Mouse (Mus musculus) myocyte (in vitro differentiated cells): ENCODE measurements around the gene Cd300e.
A peak's percentile ranks its signal among the peaks of the same experiment; 100 is the strongest.

ENCODE experiments used
- CEBPB ChIP-seq: IDR thresholded peaks from 2 replicates; pipeline ENCODE4 v1.6.1; 2011; ENCODE audit warnings: mild to moderate bottlenecking, moderate library complexity; ENCODE audit not compliant: poor library complexity, insufficient read depth, severe bottlenecking
- MAX ChIP-seq: IDR thresholded peaks from one replicate; pipeline ENCODE4 v1.6.1; 2011; ENCODE audit warnings: low read depth, mild to moderate bottlenecking, control low read depth
- MYOD1 ChIP-seq, 3 experiments: IDR thresholded peaks; one replicate each; pipeline ENCODE4 v1.6.1; 2011; ENCODE audit warnings: control low read depth in 2 of 3, low read depth in 2 of 3, mild to moderate bottlenecking in 2 of 3, moderate library complexity in 1 of 3; ENCODE audit not compliant: insufficient read length in 2 of 3, control insufficient read depth in 1 of 3
- POLR2A ChIP-seq: IDR thresholded peaks from one replicate; pipeline ENCODE4 v1.6.1; 2011; ENCODE audit warnings: low read depth, mild to moderate bottlenecking, control low read depth, moderate library complexity; ENCODE audit not compliant: insufficient read length

GRCm38 (mm10) chr11:115071631-115072294 is 9.8 kb upstream of the Cd300e start:
- TF ChIP-seq MYOD1 (IDR thresholded peaks at IDR 0.05; ENCODE audit: control insufficient read depth in 1 of 3, insufficient read length in 2 of 3, low read depth in 2 of 3) (peak; percentile 23 to 89 (median 82)), CEBPB (no peak), POLR2A (no peak), MAX (no peak)
